Mouse (Mus musculus) embryonic facial prominence, embryonic 11.5 days (tissue): ENCODE measurements around the gene Gm8947. TPM values are rescaled to one million over a fixed set of nuclear protein-coding genes. Genes with fewer than 3 reads are reported as not detected.
A peak's percentile ranks its signal among the peaks of the same experiment; 100 is the strongest.

ENCODE experiments used
- ATAC-seq: fragments of 200-750 bp; cut with Nextera tagmentation; replicated peaks from 2 replicates; pipeline ENCODE4 v1.8.0; 2017; ENCODE audit warnings: low read depth; ENCODE audit not compliant: insufficient number of reproducible peaks, low FRiP score, low TSS enrichment
- DNase-seq: peaks from one replicate; pipeline ENCODE4 v3.0.0-alpha.2; 2015; ENCODE audit warnings: low spot score
- H3K27ac ChIP-seq: fragments of 300-500 bp; sonication (generic); replicated peaks from 2 replicates; pipeline ENCODE4 v1.5.1; 2014; ENCODE audit warnings: mild to moderate bottlenecking, low read depth, low read length, control low read depth
- H3K27me3 ChIP-seq: fragments of 300-500 bp; sonication (generic); 2 replicates; pipeline ENCODE4 v1.6.1; 2014; ENCODE audit warnings: mild to moderate bottlenecking, low read length, moderate library complexity, mixed read lengths; ENCODE audit not compliant: control insufficient read depth, insufficient read depth
- H3K36me3 ChIP-seq: fragments of 300-500 bp; sonication (generic); replicated peaks from 2 replicates; pipeline ENCODE4 v1.6.1; 2014; ENCODE audit warnings: low read depth, mild to moderate bottlenecking, low read length, moderate library complexity, mixed read lengths; ENCODE audit not compliant: control insufficient read depth, insufficient read depth
- H3K4me1 ChIP-seq: fragments of 300-500 bp; sonication (generic); 2 replicates; pipeline ENCODE4 v1.6.1; 2014; ENCODE audit warnings: low read length, mixed read lengths; ENCODE audit not compliant: control insufficient read depth, insufficient read depth
- H3K4me2 ChIP-seq: fragments of 300-500 bp; sonication (generic); 2 replicates; pipeline ENCODE4 v1.6.1; 2014; ENCODE audit warnings: low read depth, mild to moderate bottlenecking, control low read depth, low read length, moderate library complexity
- H3K4me3 ChIP-seq: fragments of 300-500 bp; sonication (generic); 2 replicates; pipeline ENCODE4 v1.5.1; 2014; ENCODE audit warnings: low read depth, low read length, control low read depth
- H3K9ac ChIP-seq: fragments of 300-500 bp; sonication (generic); replicated peaks from 2 replicates; pipeline ENCODE4 v1.6.1; 2014; ENCODE audit warnings: mild to moderate bottlenecking, control low read depth, low read length
- H3K9me3 ChIP-seq: fragments of 300-500 bp; sonication (generic); replicated peaks from 2 replicates; pipeline ENCODE4 v1.6.1; 2016; ENCODE audit warnings: mild to moderate bottlenecking, low read length, inconsistent platforms, mixed read lengths; ENCODE audit not compliant: control insufficient read depth
- WGBS: fragments of 180-500 bp; shearing (Covaris S2); extraction: QIAGEN DNeasy Blood & Tissue Kit; methylation state at CpG from one replicate; pipeline ENCODE4 v1.1.7; 2014; 5-methylcytosine and 5-hydroxymethylcytosine counted together
- polyA plus RNA-seq: library from polyadenylated mRNA; unstranded; fragments of >200 nt; fragmentation: Nextera tagmentation; extraction: Ambion mirVana; gene quantifications from 2 replicates; pipeline ENCODE4 v1.2.1, GENCODE M21; 2014

Gene Gm8947
- polyA plus RNA-seq, 1 experiment from 2014 or later, result 0.45 TPM

DNA sequence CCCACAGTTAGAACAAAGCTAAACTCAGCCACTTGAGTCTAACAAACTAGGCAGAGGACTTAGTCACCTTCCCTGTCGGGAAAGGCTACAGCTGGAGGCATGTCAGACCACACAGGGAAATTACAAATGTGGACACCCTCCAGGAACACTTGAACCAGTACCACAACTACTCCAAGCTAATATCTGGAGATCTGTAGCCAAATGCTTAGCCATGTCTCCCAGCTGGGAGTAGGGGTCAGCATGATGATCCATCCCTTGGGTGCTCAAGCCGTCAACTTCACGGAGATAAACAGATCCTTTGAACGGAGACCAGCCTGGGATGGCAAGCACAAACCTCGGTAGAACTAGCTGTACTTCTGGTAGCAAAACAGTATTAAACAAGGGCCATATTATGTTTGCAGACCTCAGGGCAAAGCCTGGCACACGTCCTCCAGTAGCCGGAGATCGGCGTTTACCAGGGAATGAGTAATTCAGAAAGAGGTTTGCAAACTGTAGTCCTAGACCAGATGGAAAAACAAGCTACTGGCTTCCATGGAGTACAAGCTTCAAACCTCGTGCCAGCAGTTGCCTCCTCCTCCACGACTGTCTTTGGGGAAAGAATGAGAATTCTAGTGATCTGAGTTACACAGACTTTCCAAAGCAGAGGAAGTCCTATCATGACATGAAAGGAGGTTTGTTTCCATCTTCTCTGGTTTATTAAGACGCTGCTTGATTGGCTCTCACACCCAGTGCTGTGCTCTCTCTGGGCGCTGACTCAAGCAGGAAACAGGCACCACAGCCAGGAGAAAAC, 44.2 kb downstream of the Gm8947 start:
- H3K4me3 ChIP-seq, result no peak overlapping the region
- H3K9ac ChIP-seq, result no peak overlapping the region
- H3K9me3 ChIP-seq, result no peaks in the 10 kb centered on the region
- DNase-seq (no peak), ATAC-seq (no peak)
- 43% methylated on average over 13 of the region's 13 CpGs for WGBS
- no peaks in the 10 kb centered on the region for H3K4me1 ChIP-seq
- H3K36me3 ChIP-seq, result no peaks in the 10 kb centered on the region
- 0 out of 2 replicates have a peak overlapping the region, but pooled peaks have one; percentile 8 for H3K27ac ChIP-seq
- H3K4me2 ChIP-seq, result no peak overlapping the region
- H3K27me3 ChIP-seq, result no peaks in the 10 kb centered on the region

DNA sequence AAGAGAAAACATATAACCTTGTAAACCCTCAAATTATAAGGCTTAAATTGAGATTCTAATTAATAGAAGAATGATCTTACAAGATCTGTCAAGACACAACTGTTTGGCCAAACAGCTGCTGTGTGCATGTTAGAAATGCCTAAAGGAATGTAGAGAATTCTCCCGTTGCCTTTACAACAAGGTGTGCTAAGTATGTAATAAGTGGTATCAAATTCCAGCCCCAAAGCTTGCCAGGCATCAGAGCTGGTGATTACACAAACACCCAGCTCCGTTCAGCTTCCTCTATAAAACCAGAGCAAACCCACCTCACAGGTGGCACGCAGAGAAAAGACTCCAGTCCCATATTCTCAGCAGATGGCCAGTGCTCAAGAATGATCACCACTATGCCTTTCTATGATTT, 45.6 kb downstream of the Gm8947 start:
- Histone ChIP-seq H3K36me3 (no peaks in the 10 kb centered on the region), H3K4me2 (no peak overlapping the region), H3K27ac (no peak overlapping the region), H3K4me3 (no peak overlapping the region), H3K4me1 (no peaks in the 10 kb centered on the region), H3K9ac (no peak overlapping the region), H3K9me3 (no peaks in the 10 kb centered on the region), H3K27me3 (no peaks in the 10 kb centered on the region)
- no peak for ATAC-seq
- no peak for DNase-seq
- 56% methylated on average over 3 of the region's 3 CpGs for WGBS

DNA sequence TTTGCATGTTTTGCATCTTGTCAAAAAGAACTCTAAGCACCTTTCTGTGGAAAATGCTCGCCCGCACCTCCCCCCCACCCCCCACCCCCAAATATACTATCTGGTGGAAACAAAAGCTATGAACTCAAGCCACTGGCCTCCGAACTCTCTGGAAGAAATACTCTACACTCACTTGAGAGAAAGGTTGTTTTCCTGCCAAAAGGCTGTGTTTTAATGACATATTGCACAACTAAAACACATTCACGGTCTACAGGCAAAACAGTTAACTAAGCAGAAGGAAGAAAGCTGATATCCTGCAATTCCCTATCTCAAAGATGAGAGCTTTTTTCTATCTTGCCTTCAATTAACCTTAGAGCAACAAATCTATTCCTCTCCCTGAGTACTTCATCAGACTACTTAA, 51.2 kb downstream of the Gm8947 start:
- WGBS, result 89% methylated on average over 4 of the region's 4 CpGs
- ATAC-seq, result no peak
- DNase-seq, result no peak
- no peaks in the 10 kb centered on the region for H3K27me3 ChIP-seq
- no peak overlapping the region for H3K4me2 ChIP-seq
- H3K4me3 ChIP-seq, result no peak overlapping the region
- no peaks in the 10 kb centered on the region for H3K4me1 ChIP-seq
- H3K9me3 ChIP-seq, result no peaks in the 10 kb centered on the region
- no peak overlapping the region for H3K27ac ChIP-seq
- H3K9ac ChIP-seq, result no peak overlapping the region
- H3K36me3 ChIP-seq, result no peaks in the 10 kb centered on the region

Other genes starting within 250 kb of the Gm8947 start
- gene Hmcn1, start 198.9 kb upstream of the Gm8947 start, polyA plus RNA-seq, result 25.5 and 32.8 TPM in 2 replicates
- 0.49 and 0.66 TPM in 2 replicates for gene Gm47985, start 9.8 kb upstream of the Gm8947 start, polyA plus RNA-seq
- 0.36 TPM in 1 of 2 replicates, not detected in the other for gene Gm47995, start 6.1 kb downstream of the Gm8947 start, polyA plus RNA-seq
- not detected in 2 replicates for gene 3110040M04Rik, start 11.7 kb downstream of the Gm8947 start, polyA plus RNA-seq
- gene Gm47996, start 17.8 kb downstream of the Gm8947 start, polyA plus RNA-seq, result 0.54 TPM in 1 of 2 replicates, not detected in the other
- gene Ivns1abp, start 152.1 kb downstream of the Gm8947 start, polyA plus RNA-seq, result 432 and 470 TPM in 2 replicates
- 21.9 and 22.8 TPM in 2 replicates for gene Swt1, start 236.1 kb downstream of the Gm8947 start, polyA plus RNA-seq
- 43.5 and 45.8 TPM in 2 replicates for gene Trmt1l, start 236.2 kb downstream of the Gm8947 start, polyA plus RNA-seq